Mouse (Mus musculus) heart, adult 2 months (tissue): ENCODE measurements around the gene Mrpl41.

Source experiments
- CTCF ChIP-seq: fragments of 200-600 bp; IDR thresholded peaks from 2 replicates; pipeline ENCODE4 v1.8.1; 2022; ENCODE audit warnings: antibody characterized with exemption, mild to moderate bottlenecking, moderate library complexity
- EP300 ChIP-seq: fragments of 200-500 bp; IDR thresholded peaks from 2 replicates; pipeline ENCODE4 v1.6.1; 2011; ENCODE audit warnings: low read depth, low read length, control low read depth; ENCODE audit not compliant: insufficient read depth
- POLR2A ChIP-seq: fragments of 200-500 bp; IDR thresholded peaks from 2 replicates; pipeline ENCODE4 v1.6.1; 2011; ENCODE audit warnings: mild to moderate bottlenecking, low read depth, low read length, control low read depth; ENCODE audit not compliant: insufficient read depth

GRCm38 (mm10) chr2:25003946-25004786 lies 29.3 kb upstream of the Mrpl41 start:
- TF ChIP-seq EP300 (no peak), CTCF (no peak), POLR2A (no peak)
